Mouse (Mus musculus) CH12.LX (cell line): Measurements from ENCODE around the gene Slc25a45. TPM values are rescaled to one million over a fixed set of nuclear protein-coding genes. Genes with fewer than 3 reads are reported as not detected.

Experiments used
- DNase-seq: peaks from one replicate; pipeline ENCODE4 v3.0.0-alpha.2; 2013; ENCODE audit errors: extremely low read depth
- H3K27ac ChIP-seq: 2 replicates; pipeline ENCODE4 v1.5.1; 2012; ENCODE audit warnings: low read depth, mild to moderate bottlenecking, control low read depth, moderate library complexity; ENCODE audit not compliant: insufficient read depth
- H3K27me3 ChIP-seq: replicated peaks from 2 replicates; pipeline ENCODE3; 2012; ENCODE audit warnings: inconsistent platforms
- H3K36me3 ChIP-seq, 2 experiments: replicated peaks in 1 of 2; 2 replicates each; pipeline versions ENCODE3 to v1.6.1; 2012; ENCODE audit warnings: inconsistent platforms in 1 of 2, low read length in 1 of 2, mild to moderate bottlenecking in 1 of 2, mixed read lengths in 1 of 2, moderate library complexity in 1 of 2; ENCODE audit not compliant: control insufficient read depth in 1 of 2, insufficient read depth in 1 of 2
- H3K4me1 ChIP-seq, 2 experiments: 2 replicates each; pipeline ENCODE4 v1.6.1; 2012; ENCODE audit warnings: inconsistent platforms in 1 of 2, moderate library complexity in 1 of 2; ENCODE audit not compliant: insufficient read depth in 2 of 2, control insufficient read depth in 1 of 2
- H3K4me2 ChIP-seq: 2 replicates; pipeline ENCODE4 v1.6.1; 2012; ENCODE audit warnings: low read depth, mild to moderate bottlenecking, control low read depth; ENCODE audit not compliant: poor library complexity, insufficient read depth, severe bottlenecking
- H3K4me3 ChIP-seq, 3 experiments: fragments of 150-350 bp in 1 of 3; sonication (generic) in 1 of 3; replicated peaks in 1 of 3; 2 replicates each; pipeline versions ENCODE3 to v1.5.1; 2011 to 2012; ENCODE audit warnings: low read depth in 2 of 3, low read length in 2 of 3, mild to moderate bottlenecking in 2 of 3, moderate library complexity in 2 of 3, control low read depth in 1 of 3, improper control_type of control experiment in 1 of 3, inconsistent platforms in 1 of 3, mixed read lengths in 1 of 3; ENCODE audit not compliant: poor library complexity in 1 of 3
- H3K79me2 ChIP-seq: replicated peaks from 2 replicates; pipeline ENCODE4 v1.6.1; 2012; ENCODE audit warnings: mild to moderate bottlenecking, moderate library complexity; ENCODE audit not compliant: control insufficient read depth, poor library complexity, insufficient read depth, severe bottlenecking; ENCODE audit errors: extremely low read depth
- H3K9ac ChIP-seq: 2 replicates; pipeline ENCODE4 v1.6.1; 2012; ENCODE audit warnings: low read depth, mild to moderate bottlenecking, control low read depth, moderate library complexity; ENCODE audit not compliant: insufficient read depth
- H3K9me3 ChIP-seq: replicated peaks from 2 replicates; pipeline ENCODE3; 2012; ENCODE audit warnings: low read length, inconsistent platforms, mixed read lengths
- BHLHE40 ChIP-seq: IDR thresholded peaks from 2 replicates; pipeline ENCODE4 v1.6.1; 2011; ENCODE audit warnings: mild to moderate bottlenecking, low read depth, low read length, improper control_type of control experiment
- CHD2 ChIP-seq: IDR thresholded peaks from 2 replicates; pipeline ENCODE4 v1.6.1; 2011; ENCODE audit warnings: low read length, improper control_type of control experiment
- E2F4 ChIP-seq: IDR thresholded peaks from 2 replicates; pipeline ENCODE4 v1.6.1; 2011; ENCODE audit warnings: low read depth, low read length, improper control_type of control experiment; ENCODE audit not compliant: insufficient replicate concordance
- ELF1 ChIP-seq: IDR thresholded peaks from 2 replicates; pipeline ENCODE4 v1.6.1; 2014; ENCODE audit warnings: low read depth, mild to moderate bottlenecking, inconsistent platforms, low read length, improper control_type of control experiment
- EP300 ChIP-seq: IDR thresholded peaks from 2 replicates; pipeline ENCODE4 v1.6.1; 2011; ENCODE audit warnings: low read length, improper control_type of control experiment
- ETS1 ChIP-seq: conservative IDR thresholded peaks from 2 replicates; pipeline ENCODE4 v1.6.1; 2012; ENCODE audit warnings: low read depth, mild to moderate bottlenecking, inconsistent platforms, low read length, improper control_type of control experiment, moderate library complexity
- IRF4 ChIP-seq: IDR thresholded peaks from 2 replicates; pipeline ENCODE4 v1.6.1; 2014; ENCODE audit warnings: low read depth, mild to moderate bottlenecking, inconsistent platforms, low read length, improper control_type of control experiment
- JUN ChIP-seq: IDR thresholded peaks from 2 replicates; pipeline ENCODE4 v1.6.1; 2011; ENCODE audit warnings: low read depth, mild to moderate bottlenecking, low read length, improper control_type of control experiment, moderate library complexity; ENCODE audit not compliant: insufficient read depth
- JUND ChIP-seq: conservative IDR thresholded peaks from 2 replicates; pipeline ENCODE4 v1.6.1; 2011; ENCODE audit warnings: low read depth, low read length, improper control_type of control experiment
- KAT2A ChIP-seq: IDR thresholded peaks from 2 replicates; pipeline ENCODE4 v1.6.1; 2012; ENCODE audit warnings: low read length, improper control_type of control experiment, inconsistent platforms; ENCODE audit not compliant: insufficient replicate concordance
- MAFK ChIP-seq: IDR thresholded peaks from 2 replicates; pipeline ENCODE4 v1.6.1; 2011; ENCODE audit warnings: low read length, improper control_type of control experiment; ENCODE audit not compliant: insufficient replicate concordance
- MAX ChIP-seq: IDR thresholded peaks from 2 replicates; pipeline ENCODE4 v1.6.1; 2011; ENCODE audit warnings: low read length, improper control_type of control experiment
- MEF2A ChIP-seq: IDR thresholded peaks from 2 replicates; pipeline ENCODE4 v1.6.1; 2014; ENCODE audit warnings: low read depth, mild to moderate bottlenecking, inconsistent platforms, low read length, improper control_type of control experiment, borderline replicate concordance
- MXI1 ChIP-seq: IDR thresholded peaks from 2 replicates; pipeline ENCODE4 v1.6.1; 2011; ENCODE audit warnings: mild to moderate bottlenecking, low read depth, low read length, improper control_type of control experiment
- MYC ChIP-seq: IDR thresholded peaks from 2 replicates; pipeline ENCODE4 v1.6.1; 2011; ENCODE audit warnings: low read depth, mild to moderate bottlenecking, improper control_type of control experiment, low read length
- NELFE ChIP-seq: IDR thresholded peaks from 2 replicates; pipeline ENCODE4 v1.6.1; 2011; ENCODE audit warnings: low read depth, low read length, improper control_type of control experiment
- NRF1 ChIP-seq: IDR thresholded peaks from 2 replicates; pipeline ENCODE4 v1.6.1; 2014; ENCODE audit warnings: low read depth, mild to moderate bottlenecking, inconsistent platforms, low read length, improper control_type of control experiment, moderate library complexity
- PAX5 ChIP-seq: IDR thresholded peaks from 2 replicates; pipeline ENCODE4 v1.6.1; 2012; ENCODE audit warnings: low read length, inconsistent platforms, mixed read lengths
- POLR2A ChIP-seq: IDR thresholded peaks from 2 replicates; pipeline ENCODE4 v1.6.1; 2011; ENCODE audit warnings: low read depth, mild to moderate bottlenecking, improper control_type of control experiment, low read length
- POLR2AphosphoS2 ChIP-seq: IDR thresholded peaks from 2 replicates; pipeline ENCODE4 v1.6.1; 2011; ENCODE audit warnings: low read depth, low read length, improper control_type of control experiment
- RAD21 ChIP-seq: IDR thresholded peaks from 2 replicates; pipeline ENCODE4 v1.6.1; 2011; ENCODE audit warnings: low read depth, mild to moderate bottlenecking, low read length, improper control_type of control experiment, moderate library complexity
- RCOR1 ChIP-seq: conservative IDR thresholded peaks from 2 replicates; pipeline ENCODE4 v1.6.1; 2012; ENCODE audit warnings: low read depth, mild to moderate bottlenecking, inconsistent platforms, low read length, improper control_type of control experiment
- SIN3A ChIP-seq: IDR thresholded peaks from 2 replicates; pipeline ENCODE4 v1.6.1; 2012; ENCODE audit warnings: low read length, improper control_type of control experiment, inconsistent platforms
- SMC3 ChIP-seq: IDR thresholded peaks from 2 replicates; pipeline ENCODE4 v1.6.1; 2011; ENCODE audit warnings: low read depth, low read length, improper control_type of control experiment
- TBP ChIP-seq: conservative IDR thresholded peaks from 2 replicates; pipeline ENCODE4 v1.6.1; 2011; ENCODE audit warnings: low read depth, low read length, improper control_type of control experiment
- UBTF ChIP-seq: IDR thresholded peaks from 2 replicates; pipeline ENCODE4 v1.6.1; 2012; ENCODE audit warnings: low read depth, mild to moderate bottlenecking, inconsistent platforms, low read length, improper control_type of control experiment, moderate library complexity
- USF2 ChIP-seq: conservative IDR thresholded peaks from 2 replicates; pipeline ENCODE4 v1.6.1; 2011; ENCODE audit warnings: low read depth, low read length, improper control_type of control experiment
- ZC3H11A ChIP-seq: IDR thresholded peaks from 2 replicates; pipeline ENCODE4 v1.6.1; 2012; ENCODE audit warnings: low read depth, mild to moderate bottlenecking, inconsistent platforms, low read length, improper control_type of control experiment
- ZNF384 ChIP-seq: IDR thresholded peaks from 2 replicates; pipeline ENCODE4 v1.6.1; 2012; ENCODE audit warnings: low read depth, low read length, improper control_type of control experiment, inconsistent platforms
- dilution Hi-C: fragments of 300-500 bp; cut with MboI; formaldehyde crosslinking; loops from 2 replicates; pipeline ENCODE4 v1.14.3; 2020; ENCODE audit warnings: low sequenced_read_pairs; ENCODE audit not compliant: extremely low pct_unique_long_range_greater_than_20kb, extremely low pct_ligation_motif_present
- in situ Hi-C: fragments of 300-500 bp; cut with MboI; formaldehyde crosslinking; loops from 3 replicates; pipeline ENCODE4 v1.14.3; 2019; ENCODE audit warnings: low sequenced_read_pairs, low pct_ligation_motif_present, low pct_unique_long_range_greater_than_20kb, mixed read lengths
- polyA plus RNA-seq: library from polyadenylated mRNA; unstranded; fragments of >175 nt; gene quantifications from 2 replicates; pipeline ENCODE4 v1.2.1, GENCODE M21; 2012; ENCODE audit warnings: low read depth; ENCODE audit not compliant: insufficient read length
- total RNA-seq, 2 experiments: library from RNA; depleted of rRNA; stranded (reverse); fragments of 300-350 nt in 1 of 2; fragments of >200 nt in 1 of 2; gene quantifications; 2 replicates each; pipeline ENCODE4 v1.2.3; 2012 to 2014

Slc25a45 gene
- total and polyA plus RNA-seq, 3 experiments = 22.7 to 33.0 (median 23.1) TPM

DNA sequence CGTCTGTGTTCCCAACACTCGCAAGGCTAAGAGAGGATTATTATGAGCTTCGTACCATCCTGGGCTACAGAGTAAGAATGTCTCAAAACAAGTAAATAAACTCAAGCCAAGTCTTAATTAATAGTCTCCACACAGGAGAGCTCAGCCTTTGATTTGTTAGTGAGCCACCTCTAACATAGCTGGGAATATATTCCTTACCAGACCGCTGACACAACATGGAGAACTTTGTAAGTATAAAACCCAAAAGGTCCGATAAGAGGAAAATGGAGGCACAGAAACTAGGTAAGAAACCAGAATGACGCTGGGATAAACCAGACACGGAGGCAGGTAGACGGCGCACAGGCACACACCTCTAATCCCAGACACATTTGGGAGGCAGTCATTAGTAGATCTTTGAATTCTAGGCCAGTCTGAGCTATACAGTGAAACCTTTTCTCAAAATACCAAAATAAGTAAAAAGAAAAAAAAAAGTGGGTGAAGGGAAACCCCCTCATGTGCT is 36.7 kb upstream of the Slc25a45 start:
- no peak for TF ChIP-seq JUND
- TF ChIP-seq ZNF384 = peak; percentile 93
- no peak for TF ChIP-seq UBTF
- TF ChIP-seq BHLHE40 = peak; percentile 54; the same call in 1 of the 2 replicates
- no peak for TF ChIP-seq E2F4
- TF ChIP-seq TBP = no peak
- no peak for TF ChIP-seq USF2
- 0 out of 2 replicates have a peak, but pooled peaks have one; percentile 40 for TF ChIP-seq MEF2A
- no peak for TF ChIP-seq EP300
- 0 out of 2 replicates have a peak, but pooled peaks have one; percentile 6 for TF ChIP-seq SIN3A
- no peak for TF ChIP-seq POLR2A
- TF ChIP-seq, all 38 proteins: peak for 4
- H3K4me3 ChIP-seq = peak overlapping the region in 2 of 3 experiments; percentile 42 to 68
- H3K79me2 ChIP-seq = peaks cover 44% of the 10 kb centered on the region
- DNase-seq = no peak
- peaks cover 9 to 24% of the 10 kb centered on the region in 2 experiments for H3K36me3 ChIP-seq
- peaks cover 24 to 64% of the 10 kb centered on the region in 2 experiments for H3K4me1 ChIP-seq
- in situ Hi-C loops = no loop called here
- H3K9ac ChIP-seq = peak overlapping the region; percentile 99
- no peaks in the 10 kb centered on the region for H3K27me3 ChIP-seq
- H3K4me2 ChIP-seq = peak overlapping the region; percentile 94
- H3K27ac ChIP-seq = peak overlapping the region; percentile 64
- no peaks in the 10 kb centered on the region for H3K9me3 ChIP-seq
- dilution Hi-C loops = no loop called here

- peak; percentile 20 for TF ChIP-seq SIN3A
- TF ChIP-seq MEF2A = peak; percentile 65
- no peak; the same call in 1 of the 2 replicates for TF ChIP-seq RAD21
- TF ChIP-seq JUN = no peak
- TF ChIP-seq CHD2 = peak; percentile 55; the same call in 1 of the 2 replicates
- peak; percentile 82 for TF ChIP-seq ZNF384
- TF ChIP-seq JUND = no peak
- TF ChIP-seq MAX = peak; percentile 71
- no peak for TF ChIP-seq SMC3
- TF ChIP-seq RCOR1 = no peak
- no peak; the same call in 1 of the 2 replicates for TF ChIP-seq MXI1
- TF ChIP-seq NELFE = no peak
- TF ChIP-seq UBTF = 0 out of 2 replicates have a peak, but pooled peaks have one; percentile 34
- no peak for TF ChIP-seq KAT2A
- no peak for TF ChIP-seq ZC3H11A
- no peak; the same call in 1 of the 2 replicates for TF ChIP-seq POLR2AphosphoS2
- peak; percentile 36; the same call in 1 of the 2 replicates for TF ChIP-seq ETS1
- peak; percentile 62; the same call in 1 of the 2 replicates for TF ChIP-seq POLR2A
- 0 out of 2 replicates have a peak, but pooled peaks have one; percentile 36 for TF ChIP-seq MAFK
- TF ChIP-seq TBP = no peak
- TF ChIP-seq NRF1 = no peak
- no peak for TF ChIP-seq PAX5
- peak; percentile 40; the same call in 1 of the 2 replicates for TF ChIP-seq IRF4
- TF ChIP-seq ELF1 = peak; percentile 68
- TF ChIP-seq MYC = no peak
- Histone ChIP-seq H3K9me3 (no peaks in the 10 kb centered on the region), H3K4me2 (peak overlapping the region; percentile 94), H3K36me3 (peaks cover 9 to 24% of the 10 kb centered on the region in 2 experiments), H3K27me3 (no peaks in the 10 kb centered on the region), H3K4me3 (peak overlapping the region; percentile 25 to 68 (median 65)), H3K79me2 (peaks cover 44% of the 10 kb centered on the region), H3K27ac (peak overlapping the region; percentile 76), H3K9ac (peak overlapping the region; percentile 99), H3K4me1 (peaks cover 24 to 58% of the 10 kb centered on the region in 2 experiments)
- DNase-seq = peak; percentile 47
- dilution Hi-C loops (no loop called here), in situ Hi-C loops (no loop called here)
These were observed 36.1 kb upstream of the Slc25a45 start for GRCm38 (mm10) chr19:5841389-5841946.
